Mouse (Mus musculus) adrenal gland (tissue): ENCODE measurements around the gene Ugt1a6b.
"Not testable (repeated sequence)": the region's sequence is repeated elsewhere in the genome, so short reads cannot be mapped to it uniquely, and the experiment has no call there.

ENCODE experiments used
- intact Hi-C: fragments of 180-260 bp; cut with DNase I; formaldehyde crosslinking; loops from one replicate; pipeline ENCODE4 v1.15.1; 2025

Gene Ugt1a6b

GRCm38 (mm10) chr1:88120550-88120949 is 17.5 kb downstream of the Ugt1a6b start:
- intact Hi-C loops: not testable (repeated sequence)

DNA sequence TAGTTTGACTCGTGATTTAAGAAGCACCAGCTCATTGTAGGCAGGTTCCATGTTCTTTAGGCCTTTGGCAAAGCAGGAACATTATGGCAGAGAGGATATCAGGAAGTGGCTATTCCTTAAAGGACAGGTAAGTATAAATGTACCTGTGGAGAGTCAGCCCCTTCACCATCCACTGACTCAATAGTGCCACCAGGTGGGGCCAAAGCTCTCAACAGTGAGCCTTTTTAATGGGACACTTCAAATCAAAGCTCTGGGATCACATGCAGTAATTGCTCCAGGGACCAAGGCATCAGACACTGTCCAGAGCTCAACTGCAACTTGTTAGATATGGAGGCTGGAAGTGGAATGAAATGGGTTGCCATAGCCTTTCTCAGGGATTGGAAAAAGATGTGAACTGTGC is 18.5 kb downstream of the Ugt1a6b start:
- intact Hi-C loops: not testable (repeated sequence)

DNA sequence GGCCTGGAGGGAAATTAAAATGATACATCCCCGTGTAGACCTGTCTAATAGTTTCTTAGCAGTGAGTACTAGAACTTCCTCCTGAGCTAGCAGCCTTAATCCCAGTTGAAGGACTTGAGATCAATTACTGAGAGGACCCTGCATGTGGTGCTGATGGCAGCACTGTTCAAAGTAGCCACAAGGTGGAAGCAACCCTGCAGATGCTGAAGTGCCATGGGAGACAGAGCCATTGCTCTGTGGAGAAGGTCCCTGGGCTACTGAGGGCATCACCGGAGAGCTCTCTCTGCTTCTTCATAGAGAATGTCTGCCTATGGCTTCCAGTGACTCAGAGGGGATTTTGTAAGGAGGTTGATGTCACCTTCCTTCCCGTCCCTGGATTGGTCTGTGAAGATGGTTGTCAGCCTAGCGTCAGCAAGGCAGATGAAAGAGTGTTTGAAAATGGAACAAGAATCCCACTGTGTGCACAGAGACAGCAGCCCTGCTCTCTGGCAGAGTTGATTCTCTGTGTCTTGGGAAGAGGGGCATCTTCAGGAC is 22.8 kb downstream of the Ugt1a6b start:
- intact Hi-C loops: not testable (repeated sequence)

- intact Hi-C loops: not testable (repeated sequence)
Measured at GRCm38 (mm10) chr1:88129091-88129490, 26.0 kb downstream of the Ugt1a6b start.

- intact Hi-C loops: not testable (repeated sequence)
Measured at GRCm38 (mm10) chr1:88130223-88130622, 27.2 kb downstream of the Ugt1a6b start.

GRCm38 (mm10) chr1:88133908-88134456 is 30.9 kb downstream of the Ugt1a6b start:
- intact Hi-C loops: no loop called here

DNA sequence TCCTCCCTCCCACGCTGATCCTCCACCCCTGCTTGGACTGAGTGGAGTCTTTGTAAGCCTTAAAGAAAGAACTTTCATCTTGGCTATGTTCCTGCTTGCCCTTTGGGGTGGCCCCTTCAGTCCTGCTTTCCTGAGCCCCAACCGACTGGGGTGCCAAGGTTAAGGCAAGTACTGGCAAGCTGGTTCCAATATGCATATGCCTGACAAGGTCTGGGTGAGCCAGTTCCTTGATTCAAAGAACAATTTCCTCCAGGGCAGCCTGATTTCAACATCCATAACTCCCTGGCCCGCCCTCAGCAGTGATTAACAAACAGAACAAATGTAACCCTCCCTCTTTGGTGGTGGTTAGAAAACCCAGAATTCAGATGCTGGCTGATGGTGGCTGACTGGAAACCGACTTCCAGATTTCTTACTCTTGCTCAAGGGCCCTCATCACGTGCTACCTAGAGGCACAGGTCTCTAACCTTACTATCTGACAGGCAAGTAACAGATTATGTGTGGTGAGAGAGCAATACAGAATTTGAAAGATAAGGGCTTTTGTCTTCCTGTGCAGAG is 31.5 kb downstream of the Ugt1a6b start, which contains the start of gene Ugt1a6a:
Gene Ugt1a6a, plus strand, starts transcription at position 353 of the 555 bp plus-strand sequence.
- intact Hi-C loops: not testable (repeated sequence)

- intact Hi-C loops: not testable (repeated sequence)
Measured at GRCm38 (mm10) chr1:88135229-88135904, 32.3 kb downstream of the Ugt1a6b start.

GRCm38 (mm10) chr1:88136646-88137045 is 33.6 kb downstream of the Ugt1a6b start:
- intact Hi-C loops: no loop called here

GRCm38 (mm10) chr1:88137264-88137663 is 34.2 kb downstream of the Ugt1a6b start:
- intact Hi-C loops: no loop called here

GRCm38 (mm10) chr1:88138145-88138544 is 35.1 kb downstream of the Ugt1a6b start:
- intact Hi-C loops: no loop called here

DNA sequence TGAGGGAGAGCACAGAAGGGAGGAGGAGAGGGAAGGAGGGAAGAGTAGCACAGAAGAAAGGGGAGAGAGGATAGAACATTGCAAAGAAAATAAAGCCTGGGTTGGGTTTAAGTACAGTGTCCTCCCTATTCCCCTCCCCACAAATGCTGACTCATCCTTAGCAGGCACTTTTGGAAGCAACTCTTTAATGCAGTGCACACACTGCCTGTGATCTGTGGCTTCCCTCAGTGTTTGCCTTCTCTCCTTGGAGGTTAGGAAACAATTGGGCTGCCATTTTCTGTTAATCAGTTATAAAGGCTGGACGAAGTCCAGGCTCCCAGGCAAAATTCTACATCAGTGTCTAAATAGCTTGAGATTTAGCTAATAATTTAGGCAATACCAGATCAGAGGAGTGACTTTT is 37.4 kb downstream of the Ugt1a6b start:
- intact Hi-C loops: not testable (repeated sequence)

DNA sequence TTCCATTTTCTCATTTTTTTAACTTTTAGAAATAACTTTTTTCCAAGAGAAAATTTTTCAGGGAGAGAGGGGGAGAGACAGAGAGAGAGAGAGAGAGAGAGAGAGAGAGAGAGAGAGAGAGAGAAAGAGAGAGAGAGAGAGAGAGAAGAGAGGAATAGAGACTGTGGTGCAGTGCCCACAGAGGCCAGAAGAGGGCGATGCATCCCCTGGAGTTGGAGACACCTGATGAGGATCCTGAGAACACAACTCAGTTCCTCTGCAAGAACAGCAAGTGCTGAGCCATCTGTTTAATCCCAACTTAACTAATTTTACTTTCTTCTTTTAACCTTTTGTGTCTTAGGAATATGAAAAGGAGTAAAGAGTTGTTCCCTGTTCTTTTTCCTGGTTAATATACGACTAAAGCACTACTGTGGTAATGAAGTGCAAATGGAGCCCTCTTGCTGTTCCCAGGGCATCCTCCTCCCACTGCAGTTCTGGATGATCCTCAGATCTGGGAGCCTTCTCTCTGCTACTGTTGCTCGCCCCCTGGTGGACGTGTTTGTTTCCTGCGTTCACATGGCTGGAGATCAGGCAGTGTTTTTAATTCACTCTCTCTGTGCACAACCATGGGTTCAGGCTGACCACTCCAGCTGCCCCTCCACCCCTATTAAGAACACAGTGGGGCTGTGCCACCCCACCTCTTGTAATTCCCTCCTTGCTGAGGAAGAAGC is 41.1 kb downstream of the Ugt1a6b start:
- intact Hi-C loops: not testable (repeated sequence)

DNA sequence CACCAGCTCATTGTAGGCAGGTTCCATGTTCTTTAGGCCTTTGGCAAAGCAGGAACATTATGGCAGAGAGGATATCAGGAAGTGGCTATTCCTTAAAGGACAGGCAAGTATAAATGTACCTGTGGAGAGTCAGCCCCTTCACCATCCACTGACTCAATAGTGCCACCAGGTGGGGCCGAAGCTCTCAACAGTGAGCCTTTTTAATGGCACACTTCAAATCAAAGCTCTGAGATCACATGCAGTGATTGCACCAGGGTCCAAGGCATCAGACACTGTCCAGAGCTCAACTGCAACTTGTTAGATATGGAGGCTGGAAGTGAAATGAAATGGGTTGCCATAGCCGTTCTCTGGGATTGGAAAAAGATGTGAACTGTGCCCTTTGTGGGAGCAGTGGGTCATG is 42.2 kb downstream of the Ugt1a6b start:
- intact Hi-C loops: not testable (repeated sequence)

- intact Hi-C loops: loop anchor here (5.0 kb wide), 1 partner anchor 137 kb away; no protein-coding TSS in a partner anchor
Measured at GRCm38 (mm10) chr1:88150133-88150532, 47.1 kb downstream of the Ugt1a6b start.

GRCm38 (mm10) chr1:88158430-88158829 is 55.4 kb downstream of the Ugt1a6b start:
- intact Hi-C loops: no loop called here

DNA sequence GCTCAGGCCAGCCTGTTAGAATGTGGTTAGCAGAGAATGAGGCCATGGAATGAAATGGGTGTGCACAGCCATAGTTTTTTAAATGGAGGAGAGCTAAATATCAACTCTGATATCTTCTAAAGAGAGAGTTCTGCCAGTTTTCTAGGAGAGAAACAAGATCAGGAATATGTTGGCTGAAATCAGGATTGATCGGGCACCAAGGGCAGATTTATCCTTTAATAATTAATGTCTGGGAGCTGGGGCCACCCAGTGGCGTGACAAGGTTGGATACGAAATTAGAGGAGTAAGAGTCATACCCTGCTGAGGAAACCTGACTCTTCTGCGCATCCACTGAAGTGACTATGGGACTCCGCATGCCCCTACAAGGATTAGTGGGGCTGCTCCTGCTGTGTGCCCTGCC is 62.7 kb downstream of the Ugt1a6b start, which contains the start of gene Ugt1a5:
Gene Ugt1a5, plus strand, starts transcription at position 302 of the 400 bp plus-strand sequence.
- intact Hi-C loops: no loop called here

GRCm38 (mm10) chr1:88172190-88172589 is 69.1 kb downstream of the Ugt1a6b start:
- intact Hi-C loops: not testable (repeated sequence)

DNA sequence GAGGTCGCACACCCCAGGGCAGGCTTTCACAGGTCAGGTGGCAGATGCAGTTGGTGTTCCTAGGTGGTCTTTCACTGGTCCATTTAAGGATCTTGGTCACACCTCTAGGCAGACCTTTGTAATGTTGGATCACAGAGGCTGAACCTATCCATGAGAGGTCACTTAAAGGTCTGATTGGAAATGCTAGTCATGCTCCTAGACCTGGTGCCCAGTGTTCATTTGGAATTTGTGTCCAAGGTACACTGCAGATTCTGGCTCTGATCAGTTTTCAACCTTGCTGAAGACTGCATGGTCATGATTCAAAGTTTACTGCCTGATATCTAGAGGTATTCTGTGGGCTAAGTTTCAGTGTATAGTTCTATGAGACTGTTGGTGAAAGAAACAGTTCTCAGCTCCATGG is 76.6 kb downstream of the Ugt1a6b start:
- intact Hi-C loops: no loop called here

DNA sequence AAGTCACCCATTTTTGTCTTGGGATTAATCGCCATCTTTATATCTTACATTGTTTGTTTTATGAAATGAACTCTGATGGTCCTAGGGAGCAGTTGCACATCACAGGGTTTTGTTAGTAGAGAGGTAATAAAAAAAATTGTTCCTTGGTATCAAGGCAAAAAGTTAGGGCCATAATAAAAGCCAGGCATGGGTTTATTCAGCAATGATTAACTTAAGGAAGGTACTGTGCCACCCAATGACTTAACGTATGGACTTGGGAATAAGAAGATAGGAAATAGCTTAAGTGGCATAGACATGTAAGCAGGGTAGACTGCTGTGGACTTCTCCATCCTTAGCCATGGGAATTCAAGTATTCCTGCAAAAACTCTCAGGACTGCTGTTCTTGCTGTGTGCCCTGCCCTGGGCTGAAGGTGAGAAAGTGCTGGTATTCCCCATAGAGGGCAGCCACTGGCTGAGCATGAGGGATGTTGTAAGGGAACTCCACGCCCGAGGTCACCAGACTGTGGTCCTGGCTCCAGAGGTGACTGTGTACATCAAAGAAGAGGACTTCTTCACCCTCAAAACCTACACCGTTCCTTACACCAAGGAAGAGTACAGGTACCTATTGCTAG is 83.4 kb downstream of the Ugt1a6b start:
- intact Hi-C loops: no loop called here

DNA sequence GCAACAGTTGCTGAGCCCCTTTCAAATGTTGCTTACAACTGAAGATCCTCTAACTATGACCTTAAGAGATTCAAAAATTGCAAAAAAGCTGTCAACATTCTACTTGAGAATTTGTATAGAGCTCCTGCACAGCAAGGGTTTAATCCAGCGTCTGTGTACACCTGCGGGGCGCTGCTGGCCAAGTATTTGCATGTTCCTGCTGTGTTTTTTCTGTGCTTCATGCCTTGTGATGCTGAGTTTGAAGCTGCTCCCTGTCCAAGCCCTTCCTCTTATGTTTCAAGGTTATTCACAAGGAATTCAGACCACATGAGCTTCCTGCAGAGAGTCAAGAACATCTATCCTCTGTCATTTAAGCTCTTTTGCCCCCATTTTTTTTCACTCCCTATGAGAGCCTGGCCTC is 89.1 kb downstream of the Ugt1a6b start:
- intact Hi-C loops: no loop called here
